Comparison of ENCODE assay signal across 13 mouse cellular contexts in the genomic region with DNA sequence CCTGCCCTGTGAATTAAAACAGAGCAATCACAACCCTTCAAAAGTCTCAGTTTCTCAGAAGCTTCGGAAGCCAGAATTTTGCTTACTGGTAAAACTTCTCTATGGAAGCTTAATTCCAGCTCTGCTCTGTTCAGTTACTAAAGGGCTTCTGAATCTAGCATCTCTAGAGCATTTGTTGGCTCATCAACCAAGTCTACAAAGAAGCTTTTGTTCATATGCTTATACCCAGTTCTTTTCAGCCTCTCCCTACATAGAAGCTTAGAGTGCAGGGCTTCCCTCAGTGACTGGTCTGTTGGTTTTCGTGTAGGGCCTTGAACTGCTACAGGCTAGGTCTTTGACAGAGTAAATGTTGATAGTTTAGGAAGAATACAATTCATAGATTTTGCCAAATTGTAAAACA.
"Had no signal": no experiment of that assay in that cellular context is flagged by ENCODE, and none has a peak within 500 bp of the region (broad histone marks: within the 10 kb centered on the region; RNA-seq: fewer than 3 reads in every experiment).

No protein-coding gene starts in this region.

- H3K4me2 ChIP-seq: limb, embryonic 15.5 days; liver, embryonic 12.5 days; lung, embryonic 14.5 days; neural tube, embryonic 15.5 days had no signal

- H3K27me3 ChIP-seq: limb, embryonic 15.5 days; liver, embryonic 12.5 days; neural tube, embryonic 15.5 days had no signal

- H3K36me3 ChIP-seq: limb, embryonic 15.5 days; liver, embryonic 12.5 days; neural tube, embryonic 15.5 days had no signal

- H3K9ac ChIP-seq: limb, embryonic 15.5 days; liver, embryonic 12.5 days; lung, embryonic 14.5 days; neural tube, embryonic 15.5 days had no signal

- H3K4me3 ChIP-seq: limb, embryonic 15.5 days; liver, embryonic 12.5 days; myocyte; neural tube, embryonic 15.5 days had no signal

- ATAC-seq: liver, embryonic 12.5 days had no signal

- H3K9me3 ChIP-seq: limb, embryonic 15.5 days; liver, embryonic 12.5 days; neural tube, embryonic 15.5 days had no signal

- H3K27ac ChIP-seq: limb, embryonic 15.5 days; liver, embryonic 12.5 days; neural tube, embryonic 15.5 days; stomach, postnatal 0 days had no signal

- DNase-seq: kidney, adult 8-10 months; kidney, postnatal 25 days; lung, embryonic 14.5 days; lung, postnatal 10 days; lung, postnatal 4 days; right cerebral cortex, adult 18-20 months; right cerebral cortex, postnatal 25 days; thymus, postnatal 14 days had no signal

- H3K4me1 ChIP-seq: limb, embryonic 15.5 days had no signal
